Mouse (Mus musculus): ENCODE measurements at regions not wholly inside any gene's neighbourhood (a gene's known extent, or its start where the extent isn't known, plus 50 kb on each side); places are given as distances from the start of the nearest gene placed in this dataset.

GRCm38 (mm10) chr13:83879561-83879960 lies 342.5 kb upstream of the Tmem161b start:
- H3K4me1 ChIP-seq (replicated peaks; ENCODE audit: control insufficient read depth, insufficient read depth, low read length), result no peaks in the 10 kb centered on the region
- TF ChIP-seq CTCF (IDR thresholded peaks at IDR 0.05; ENCODE audit: low read depth), result no peak
- H3K9ac ChIP-seq (ENCODE audit: low read depth, low read length), result no peak overlapping the region
- H3K9me3 ChIP-seq (ENCODE audit: control insufficient read depth), result no peaks in the 10 kb centered on the region
- H3K4me3 ChIP-seq (ENCODE audit: low read depth, low read length), result no peak overlapping the region
- no peak for ATAC-seq
- no peak overlapping the region for H3K4me2 ChIP-seq (replicated peaks; ENCODE audit: low read depth)
- no peak overlapping the region for H3K27ac ChIP-seq (ENCODE audit: low read depth, low read length)
- WGBS, result 68% methylated on average over 2 of the region's 2 CpGs
- H3K27me3 ChIP-seq (replicated peaks; ENCODE audit: control insufficient read depth, insufficient read depth, low read length), result no peaks in the 10 kb centered on the region
- no peaks in the 10 kb centered on the region for H3K36me3 ChIP-seq (ENCODE audit: control insufficient read depth, insufficient read depth)

- Histone ChIP-seq H3K4me1 (replicated peaks; ENCODE audit: control insufficient read depth, insufficient read depth, low read length) (no peaks in the 10 kb centered on the region), H3K27ac (ENCODE audit: low read depth, low read length) (no peak overlapping the region), H3K9me3 (ENCODE audit: control insufficient read depth) (no peaks in the 10 kb centered on the region), H3K36me3 (ENCODE audit: control insufficient read depth, insufficient read depth) (no peaks in the 10 kb centered on the region), H3K27me3 (replicated peaks; ENCODE audit: control insufficient read depth, insufficient read depth, low read length) (no peaks in the 10 kb centered on the region), H3K4me2 (replicated peaks; ENCODE audit: low read depth) (no peak overlapping the region), H3K4me3 (ENCODE audit: low read depth, low read length) (no peak overlapping the region), H3K9ac (ENCODE audit: low read depth, low read length) (no peak overlapping the region)
- no peak for TF ChIP-seq CTCF (IDR thresholded peaks at IDR 0.05; ENCODE audit: low read depth)
- 76% methylated on average over 2 of the region's 2 CpGs for WGBS
- no peak for ATAC-seq
Measured at GRCm38 (mm10) chr13:83880305-83880704, 341.8 kb upstream of the Tmem161b start.

- Histone ChIP-seq H3K36me3 (ENCODE audit: control insufficient read depth, insufficient read depth) (no peaks in the 10 kb centered on the region), H3K27me3 (replicated peaks; ENCODE audit: control insufficient read depth, insufficient read depth, low read length) (no peaks in the 10 kb centered on the region), H3K4me1 (replicated peaks; ENCODE audit: control insufficient read depth, insufficient read depth, low read length) (no peaks in the 10 kb centered on the region), H3K9ac (ENCODE audit: low read depth, low read length) (no peak overlapping the region), H3K27ac (ENCODE audit: low read depth, low read length) (no peak overlapping the region), H3K4me2 (replicated peaks; ENCODE audit: low read depth) (no peak overlapping the region), H3K9me3 (ENCODE audit: control insufficient read depth) (no peaks in the 10 kb centered on the region), H3K4me3 (ENCODE audit: low read depth, low read length) (no peak overlapping the region)
- 83% methylated on average over 2 of the region's 2 CpGs for WGBS
- ATAC-seq, result no peak
- TF ChIP-seq CTCF (IDR thresholded peaks at IDR 0.05; ENCODE audit: low read depth), result no peak
Measured at GRCm38 (mm10) chr13:83880772-83881171, 341.3 kb upstream of the Tmem161b start.

GRCm38 (mm10) chr13:83882839-83883238 lies 339.3 kb upstream of the Tmem161b start:
- no peak overlapping the region for H3K27ac ChIP-seq (ENCODE audit: low read depth, low read length)
- no peak overlapping the region for H3K4me3 ChIP-seq (ENCODE audit: low read depth, low read length)
- WGBS, result 44% methylated on average over 1 of the region's 1 CpGs
- H3K9me3 ChIP-seq (ENCODE audit: control insufficient read depth), result no peaks in the 10 kb centered on the region
- TF ChIP-seq CTCF (IDR thresholded peaks at IDR 0.05; ENCODE audit: low read depth), result no peak
- no peak for ATAC-seq
- H3K4me1 ChIP-seq (replicated peaks; ENCODE audit: control insufficient read depth, insufficient read depth, low read length), result no peaks in the 10 kb centered on the region
- H3K36me3 ChIP-seq (ENCODE audit: control insufficient read depth, insufficient read depth), result no peaks in the 10 kb centered on the region
- H3K27me3 ChIP-seq (replicated peaks; ENCODE audit: control insufficient read depth, insufficient read depth, low read length), result no peaks in the 10 kb centered on the region
- H3K9ac ChIP-seq (ENCODE audit: low read depth, low read length), result no peak overlapping the region
- no peak overlapping the region for H3K4me2 ChIP-seq (replicated peaks; ENCODE audit: low read depth)

GRCm38 (mm10) chr13:83883821-83884220 lies 338.3 kb upstream of the Tmem161b start:
- no peak for TF ChIP-seq CTCF (IDR thresholded peaks at IDR 0.05; ENCODE audit: low read depth)
- Histone ChIP-seq H3K4me1 (replicated peaks; ENCODE audit: control insufficient read depth, insufficient read depth, low read length) (no peaks in the 10 kb centered on the region), H3K4me3 (ENCODE audit: low read depth, low read length) (no peak overlapping the region), H3K36me3 (ENCODE audit: control insufficient read depth, insufficient read depth) (no peaks in the 10 kb centered on the region), H3K4me2 (replicated peaks; ENCODE audit: low read depth) (no peak overlapping the region), H3K9me3 (ENCODE audit: control insufficient read depth) (no peaks in the 10 kb centered on the region), H3K27me3 (replicated peaks; ENCODE audit: control insufficient read depth, insufficient read depth, low read length) (no peaks in the 10 kb centered on the region), H3K27ac (ENCODE audit: low read depth, low read length) (no peak overlapping the region), H3K9ac (ENCODE audit: low read depth, low read length) (no peak overlapping the region)
- WGBS, result 78% methylated on average over 4 of the region's 4 CpGs
- ATAC-seq, result no peak

GRCm38 (mm10) chr13:83884226-83884625 lies 337.9 kb upstream of the Tmem161b start:
- no peak for ATAC-seq
- no peak overlapping the region for H3K9ac ChIP-seq (ENCODE audit: low read depth, low read length)
- no peaks in the 10 kb centered on the region for H3K9me3 ChIP-seq (ENCODE audit: control insufficient read depth)
- no peaks in the 10 kb centered on the region for H3K36me3 ChIP-seq (ENCODE audit: control insufficient read depth, insufficient read depth)
- no peak overlapping the region for H3K27ac ChIP-seq (ENCODE audit: low read depth, low read length)
- no peaks in the 10 kb centered on the region for H3K4me1 ChIP-seq (replicated peaks; ENCODE audit: control insufficient read depth, insufficient read depth, low read length)
- no peak for TF ChIP-seq CTCF (IDR thresholded peaks at IDR 0.05; ENCODE audit: low read depth)
- H3K4me3 ChIP-seq (ENCODE audit: low read depth, low read length), result no peak overlapping the region
- 98% methylated on average over 4 of the region's 4 CpGs for WGBS
- no peak overlapping the region for H3K4me2 ChIP-seq (replicated peaks; ENCODE audit: low read depth)
- H3K27me3 ChIP-seq (replicated peaks; ENCODE audit: control insufficient read depth, insufficient read depth, low read length), result no peaks in the 10 kb centered on the region
